Mouse (Mus musculus): ENCODE data around the gene 9530053A07Rik.

9530053A07Rik gene

GRCm38 (mm10) chr7:28129166-28129565 lies at the start of gene 9530053A07Rik:
Gene 9530053A07Rik, plus strand, starts transcription at chr7:28129466.
- DNase-seq = no peak

- peak; percentile 19 to 40 for DNase-seq
Observed at GRCm38 (mm10) chr7:28084215-28084614, 45.1 kb upstream of the 9530053A07Rik start.

- no peak for DNase-seq
Observed at GRCm38 (mm10) chr7:28086236-28086635, 43.0 kb upstream of the 9530053A07Rik start.

GRCm38 (mm10) chr7:28093541-28093940 lies 35.7 kb upstream of the 9530053A07Rik start:
- DNase-seq = no peak

- DNase-seq = no peak
Observed at GRCm38 (mm10) chr7:28099101-28099500, 30.2 kb upstream of the 9530053A07Rik start.

GRCm38 (mm10) chr7:28100596-28101590 lies 28.4 kb upstream of the 9530053A07Rik start:
- DNase-seq = peak; percentile 18 to 58

GRCm38 (mm10) chr7:28102936-28103335 lies 26.3 kb upstream of the 9530053A07Rik start:
- peak; percentile 55 to 69 for DNase-seq

- DNase-seq = peak; percentile 49 to 64
Observed at GRCm38 (mm10) chr7:28104670-28105069, 24.6 kb upstream of the 9530053A07Rik start.

- no peak for DNase-seq
Observed at GRCm38 (mm10) chr7:28106241-28106640, 23.0 kb upstream of the 9530053A07Rik start.

- DNase-seq = no peak
Observed at GRCm38 (mm10) chr7:28114648-28115047, 14.6 kb upstream of the 9530053A07Rik start.

GRCm38 (mm10) chr7:28137613-28138012 lies 8.3 kb downstream of the 9530053A07Rik start:
- peak; percentile 70 to 85 for DNase-seq

- peak; percentile 82 to 86 for DNase-seq
Observed at GRCm38 (mm10) chr7:28148263-28148662, 19.0 kb downstream of the 9530053A07Rik start.

GRCm38 (mm10) chr7:28149841-28150240 lies 20.6 kb downstream of the 9530053A07Rik start:
- DNase-seq = no peak

GRCm38 (mm10) chr7:28151584-28152221 lies 22.4 kb downstream of the 9530053A07Rik start:
- DNase-seq = peak; percentile 45 to 69

- peak in 1 of 2 experiments; percentile 26 for DNase-seq
Observed at GRCm38 (mm10) chr7:28153595-28153994, 24.3 kb downstream of the 9530053A07Rik start.

- DNase-seq = no peak
Observed at GRCm38 (mm10) chr7:28159292-28159691, 30.0 kb downstream of the 9530053A07Rik start.

- no peak for DNase-seq
Observed at GRCm38 (mm10) chr7:28159893-28160292, 30.6 kb downstream of the 9530053A07Rik start.

GRCm38 (mm10) chr7:28161163-28161749 lies 32.0 kb downstream of the 9530053A07Rik start:
- DNase-seq = no peak

GRCm38 (mm10) chr7:28165406-28165805 lies 36.1 kb downstream of the 9530053A07Rik start:
- DNase-seq = no peak

GRCm38 (mm10) chr7:28168320-28169115 lies 39.3 kb downstream of the 9530053A07Rik start:
- peak; percentile 76 to 87 for DNase-seq

GRCm38 (mm10) chr7:28169489-28170422 lies 40.5 kb downstream of the 9530053A07Rik start, which contains the start of gene Fbl:
Gene Fbl, plus strand, starts transcription at chr7:28169710.
- DNase-seq = peak; percentile 92 to 94

Data from cerebellum, postnatal 14 days (tissue).